In genomic region chr2:4290475-4290874, GRCm38 (mm10) we compare ENCODE assay signal across 24 mouse cellular contexts.
"Had no signal": no experiment of that assay in that cellular context is flagged by ENCODE, and none has a peak within 500 bp of the region (broad histone marks: within the 10 kb centered on the region; RNA-seq: fewer than 3 reads in every experiment).

No protein-coding gene starts in this region.

- ATAC-seq: hindbrain, embryonic 16.5 days; inflammation-experienced regulatory T-cells, adult 6 months; intestine, embryonic 15.5 days; intestine, postnatal 0 days had no signal

- H3K9ac ChIP-seq: heart, embryonic 12.5 days; hindbrain, embryonic 12.5 days; hindbrain, embryonic 14.5 days; intestine, embryonic 15.5 days; limb, embryonic 12.5 days had no signal

- H3K4me3 ChIP-seq: gastrocnemius, adult 2 months; heart, adult 2 months; heart, embryonic 12.5 days; hindbrain, embryonic 10.5 days; hindbrain, embryonic 12.5 days; intestine, embryonic 15.5 days; layer of hippocampus, adult 2 months; left cerebral cortex, adult 2 months; limb, embryonic 10.5 days; limb, embryonic 12.5 days had no signal

- H3K9me3 ChIP-seq: heart, embryonic 12.5 days; hindbrain, embryonic 10.5 days; hindbrain, embryonic 12.5 days; intestine, embryonic 15.5 days; limb, embryonic 10.5 days had no signal

- DNase-seq: gastrocnemius, adult 2 months; gastrocnemius, postnatal 10 days; gastrocnemius, postnatal 25 days; heart, adult 2 months; heart, postnatal 10 days; heart, postnatal 4 days; kidney, adult 18-20 months; kidney, adult 8-10 months; kidney, postnatal 10 days; kidney, postnatal 25 days; kidney, postnatal 4 days; liver had no signal

- H3K27ac ChIP-seq: gastrocnemius, adult 2 months; heart, adult 2 months; hindbrain, embryonic 10.5 days; hindbrain, embryonic 12.5 days; hindbrain, embryonic 14.5 days; intestine, embryonic 15.5 days; layer of hippocampus, adult 2 months; left cerebral cortex, adult 2 months; limb, embryonic 10.5 days; limb, embryonic 12.5 days had no signal

- H3K36me3 ChIP-seq: heart, embryonic 12.5 days; hindbrain, embryonic 10.5 days; hindbrain, embryonic 12.5 days; intestine, embryonic 15.5 days had no signal

- H3K4me2 ChIP-seq: heart, embryonic 12.5 days; hindbrain, embryonic 12.5 days; hindbrain, embryonic 14.5 days; intestine, embryonic 15.5 days; limb, embryonic 12.5 days had no signal

- H3K27me3 ChIP-seq: heart, embryonic 12.5 days; hindbrain, embryonic 12.5 days; intestine, embryonic 15.5 days; limb, embryonic 12.5 days had no signal
